Mouse (Mus musculus) regulatory T cell (primary cell): ENCODE results near the gene Gfpt1.
"Not testable (repeated sequence)": the region's sequence is repeated elsewhere in the genome, so short reads cannot be mapped to it uniquely, and the experiment has no call there.

Experiments used
- in situ Hi-C: fragments of 300-600 bp; cut with MboI, MseI; formaldehyde crosslinking; loops from one replicate; pipeline ENCODE4 v1.15.1; 2025; ENCODE audit warnings: high pct_unique_total_duplicates

The Gfpt1 gene

DNA sequence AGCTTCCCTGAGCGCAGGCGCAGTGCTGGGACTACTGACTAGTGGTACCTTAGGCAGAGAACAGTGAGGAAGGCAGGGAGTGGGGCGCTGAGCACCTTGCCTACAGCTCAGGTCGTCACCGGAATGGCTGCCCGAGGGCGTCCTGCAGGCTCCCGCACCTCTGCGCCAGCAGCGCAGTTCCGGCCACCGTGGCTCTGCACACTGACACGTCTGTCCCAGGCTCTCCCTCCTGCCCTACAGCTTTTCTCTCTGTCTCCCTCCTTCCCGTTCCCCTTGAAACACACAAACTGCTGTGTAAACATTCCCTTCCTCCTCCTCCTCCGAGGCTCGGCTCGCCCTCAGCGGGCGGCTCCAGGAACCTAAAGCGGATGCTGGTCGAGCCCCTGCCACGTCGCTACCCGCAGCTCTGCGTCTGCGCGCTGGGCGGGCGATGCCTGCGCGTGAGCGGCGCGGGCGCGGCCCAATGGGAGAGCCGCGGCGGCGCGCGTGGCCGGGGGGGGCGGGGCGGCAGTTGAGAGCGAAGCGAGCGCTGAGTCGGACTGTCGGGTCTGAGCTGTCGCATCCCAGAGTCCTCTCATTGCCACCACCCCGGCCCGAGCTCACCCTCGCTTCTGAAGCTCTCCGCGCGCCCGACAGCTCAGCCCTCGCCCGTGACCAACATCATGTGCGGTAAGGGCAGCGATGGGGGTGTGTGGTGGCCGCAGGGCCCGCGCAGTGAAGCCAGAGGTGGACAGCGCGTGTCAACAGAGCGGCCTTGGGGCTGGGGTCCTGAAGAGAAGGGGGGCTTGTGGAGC lies at the start of gene Gfpt1:
Gene Gfpt1, plus strand, starts transcription at position 510 of the 794 bp plus-strand sequence.
- in situ Hi-C loops, result no loop called here

GRCm38 (mm10) chr6:86994254-86994653 lies 48.4 kb upstream of the Gfpt1 start:
- in situ Hi-C loops, result no loop called here

DNA sequence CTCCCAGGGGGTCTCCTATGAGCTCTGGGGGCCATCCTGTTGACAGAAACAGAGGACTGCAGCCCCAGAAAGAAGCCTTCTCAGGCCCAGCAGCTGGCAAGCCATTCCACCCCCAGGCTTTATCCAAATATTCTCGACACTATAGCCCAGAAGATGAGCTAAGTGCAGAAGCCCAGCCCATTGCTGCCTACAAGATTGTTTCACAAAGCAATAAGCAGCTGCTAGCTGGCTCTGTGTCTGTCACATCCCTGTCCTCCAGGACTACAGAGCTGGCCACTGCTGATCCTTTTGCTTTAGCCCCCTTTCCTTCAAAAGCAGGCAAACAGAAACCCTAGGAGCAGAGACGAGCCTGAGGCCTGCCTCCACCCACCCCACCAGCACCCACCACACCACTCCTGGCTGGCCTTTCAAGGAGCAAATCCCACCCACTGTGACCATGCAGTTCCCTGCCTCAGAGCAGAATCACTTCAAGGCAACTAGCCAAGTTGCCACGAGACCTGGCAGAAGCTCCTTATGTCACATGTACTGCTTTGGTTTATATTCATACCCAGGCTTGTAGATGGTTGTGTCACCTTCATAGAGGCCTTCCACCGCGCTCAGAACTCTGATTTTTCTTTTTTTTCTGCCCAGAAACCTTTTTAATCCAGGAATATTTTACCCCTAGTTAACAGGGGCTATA lies 45.9 kb upstream of the Gfpt1 start:
- in situ Hi-C loops, result no loop called here

GRCm38 (mm10) chr6:86997360-86997759 lies 45.3 kb upstream of the Gfpt1 start:
- in situ Hi-C loops, result no loop called here

DNA sequence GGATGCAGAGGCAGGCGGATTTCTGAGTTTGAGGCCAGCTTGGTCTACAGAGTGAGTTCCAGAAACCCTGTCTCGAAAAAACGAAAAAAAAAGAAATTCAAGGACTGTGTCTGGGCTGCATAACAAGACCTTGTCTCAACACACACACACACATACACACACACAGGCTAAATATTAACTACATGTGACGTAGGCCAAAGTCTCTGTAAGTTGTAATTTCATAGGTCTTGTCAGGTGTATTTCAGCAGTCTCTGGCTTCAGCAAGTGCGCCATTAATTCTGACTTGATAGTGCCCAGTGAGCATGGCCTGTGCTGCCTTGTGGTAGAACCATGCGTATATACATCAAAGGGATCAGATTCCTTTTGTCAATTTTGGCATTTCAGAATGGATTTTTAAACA lies 40.7 kb upstream of the Gfpt1 start:
- in situ Hi-C loops, result no loop called here

- in situ Hi-C loops, result no loop called here
These were observed 40.1 kb upstream of the Gfpt1 start for GRCm38 (mm10) chr6:87002521-87003055.

DNA sequence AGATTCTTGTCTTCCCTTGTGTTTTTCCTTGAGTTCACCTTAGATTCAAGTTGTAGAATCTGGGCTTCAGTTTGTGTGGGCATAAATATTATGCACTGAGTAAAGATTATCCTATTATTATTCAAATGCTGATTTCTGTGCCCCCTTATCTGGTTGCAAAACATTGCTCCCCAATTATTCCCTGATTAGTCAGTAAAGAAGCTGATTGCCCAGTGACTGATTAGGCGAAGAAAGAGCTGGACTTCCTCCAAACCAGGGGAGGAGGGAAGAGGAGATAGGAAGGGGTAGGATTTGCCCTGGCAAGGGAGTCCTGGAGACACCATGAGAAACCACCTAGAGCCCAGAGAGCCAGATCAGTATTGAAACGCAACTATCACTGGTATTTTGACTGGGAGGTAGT lies 38.5 kb upstream of the Gfpt1 start:
- in situ Hi-C loops, result no loop called here

GRCm38 (mm10) chr6:87005577-87005976 lies 37.1 kb upstream of the Gfpt1 start:
- in situ Hi-C loops, result no loop called here

DNA sequence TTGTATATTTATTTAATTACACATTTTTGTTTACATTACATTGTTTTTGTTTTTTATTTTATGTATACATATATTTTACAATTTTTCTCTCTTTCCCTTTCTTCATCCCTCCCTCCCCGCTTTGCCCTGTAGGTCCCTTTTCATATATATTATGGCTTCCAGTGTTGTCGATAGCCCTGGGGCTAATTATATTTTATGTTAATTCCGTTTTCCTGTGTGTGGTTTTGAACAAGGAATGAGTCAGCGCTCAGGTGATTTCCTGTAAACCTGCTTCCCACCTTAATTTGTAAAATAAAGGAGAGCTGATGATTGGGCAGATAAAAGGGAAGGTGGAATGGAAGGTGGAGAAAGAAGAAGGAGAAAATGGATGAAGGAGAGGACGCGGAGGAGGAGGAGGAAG lies 33.8 kb upstream of the Gfpt1 start, which contains the start of gene Nfu1:
Gene Nfu1, plus strand, starts transcription at position 350 of the 400 bp plus-strand sequence.
- in situ Hi-C loops, result no loop called here

DNA sequence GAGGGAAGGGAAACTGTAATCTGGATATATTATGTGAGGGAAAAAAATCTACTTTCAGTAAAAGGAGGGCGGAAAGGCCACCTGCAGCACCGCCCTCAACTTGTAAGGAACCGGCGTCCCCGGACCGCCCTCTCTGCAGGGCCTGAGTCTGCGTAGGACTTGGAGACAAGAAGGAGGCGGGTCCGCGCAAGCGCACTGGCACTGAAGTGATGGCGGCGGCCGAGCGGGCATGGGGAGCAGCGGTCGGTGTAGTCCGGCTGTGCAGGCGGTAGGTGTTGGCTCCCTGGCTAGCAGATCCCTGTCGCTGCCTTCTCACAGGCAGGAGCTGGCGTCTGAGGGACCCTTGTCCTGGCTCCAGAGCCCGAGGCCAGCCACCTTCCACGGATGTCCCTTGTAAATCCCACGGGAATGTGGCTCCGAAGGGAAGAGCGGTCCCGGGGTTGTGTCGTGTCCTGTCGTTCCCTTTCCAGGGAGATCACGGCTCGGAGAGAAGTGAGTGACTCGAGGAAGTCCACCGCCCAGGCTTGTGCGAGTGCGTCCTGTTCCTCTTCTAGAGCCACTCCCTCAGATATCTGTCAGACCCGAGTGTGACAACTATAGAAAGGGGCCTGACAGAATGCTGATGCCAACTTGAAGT lies 32.8 kb upstream of the Gfpt1 start:
- in situ Hi-C loops, result loop anchor here (5.0 kb wide), 1 partner anchor 198 kb away; no protein-coding TSS in a partner anchor

DNA sequence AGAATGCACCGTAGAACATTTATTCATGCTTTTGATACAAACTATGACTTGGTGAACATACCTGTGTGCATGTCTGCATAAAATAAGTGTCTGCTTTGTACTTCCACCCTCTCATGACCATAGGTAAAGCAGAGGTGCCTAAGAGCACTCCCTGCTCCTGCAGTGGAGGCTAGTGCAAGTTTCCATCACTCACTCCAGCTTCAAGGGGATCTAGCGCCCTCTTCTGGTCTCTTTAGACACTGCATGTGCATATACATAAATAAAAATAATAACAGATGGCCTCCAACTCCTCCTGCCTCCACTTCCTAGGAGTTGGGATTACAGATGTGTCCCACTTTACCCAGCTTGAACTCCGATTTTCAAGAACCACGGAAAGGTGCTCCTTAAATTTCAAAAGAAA lies 25.7 kb upstream of the Gfpt1 start:
- in situ Hi-C loops, result no loop called here

DNA sequence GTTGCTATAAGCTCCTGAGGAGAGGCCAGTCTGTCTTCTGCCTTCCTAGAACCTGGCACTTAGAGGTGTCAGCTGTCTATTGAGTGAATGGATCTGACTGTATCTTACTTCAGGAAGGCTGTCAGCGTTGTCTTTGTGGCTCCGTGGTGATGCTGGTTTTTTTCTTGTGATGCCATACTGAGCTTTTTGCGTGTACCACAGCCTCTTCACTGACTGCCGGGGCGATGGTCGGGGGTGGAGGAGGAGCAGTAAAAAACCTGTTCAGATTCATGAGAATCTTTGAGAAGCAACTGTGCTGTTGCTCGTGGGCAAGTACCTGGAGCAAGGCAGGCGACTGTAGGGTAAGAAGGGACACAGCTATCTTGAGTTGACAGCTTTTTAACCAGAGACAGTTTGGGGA lies 23.8 kb upstream of the Gfpt1 start:
- in situ Hi-C loops, result no loop called here

GRCm38 (mm10) chr6:87021791-87022190 lies 20.9 kb upstream of the Gfpt1 start:
- in situ Hi-C loops, result no loop called here

DNA sequence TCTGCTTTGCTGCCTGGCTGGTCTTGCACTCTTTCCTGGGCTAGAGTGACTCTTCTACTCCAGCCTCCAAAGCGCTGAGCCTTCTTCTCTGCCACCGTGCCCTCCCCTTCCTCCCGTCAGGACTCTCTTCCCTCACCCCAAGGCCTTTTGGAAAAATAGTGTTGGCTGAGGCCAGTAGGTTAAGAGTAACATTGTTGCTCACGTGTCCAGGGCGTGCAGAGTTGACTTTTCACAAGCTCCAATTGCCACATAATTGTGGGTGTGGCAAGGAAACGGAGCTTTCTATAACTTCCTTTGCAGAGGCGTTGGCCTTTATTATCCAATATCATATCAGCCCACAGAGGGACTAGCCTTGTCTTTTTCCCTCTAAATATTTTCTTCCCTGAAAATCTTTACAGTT lies 15.7 kb upstream of the Gfpt1 start:
- in situ Hi-C loops, result no loop called here

GRCm38 (mm10) chr6:87028881-87029280 lies 13.8 kb upstream of the Gfpt1 start:
- in situ Hi-C loops, result no loop called here

DNA sequence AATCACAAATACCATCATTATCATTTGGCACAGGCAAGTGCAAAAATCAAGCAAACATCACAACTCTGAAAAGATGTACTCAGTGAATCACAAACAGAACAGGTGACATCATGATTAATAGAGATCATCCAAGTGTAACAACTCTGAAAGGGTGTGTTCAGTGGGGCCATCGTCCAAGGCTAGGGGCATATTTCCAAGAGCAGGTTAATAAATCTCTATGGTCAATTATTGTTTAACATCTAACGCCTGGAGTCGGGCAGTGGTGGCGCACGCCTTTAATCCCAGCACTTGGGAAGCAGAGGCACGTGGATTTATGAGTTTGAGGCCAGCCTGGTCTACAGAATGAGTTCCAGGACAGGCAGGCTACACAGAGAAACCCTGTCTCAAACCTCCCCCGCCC lies 11.3 kb upstream of the Gfpt1 start:
- in situ Hi-C loops, result not testable (repeated sequence)

- in situ Hi-C loops, result no loop called here
These were observed 10.2 kb upstream of the Gfpt1 start for GRCm38 (mm10) chr6:87032401-87032800.

- in situ Hi-C loops, result no loop called here
These were observed 8.3 kb upstream of the Gfpt1 start for GRCm38 (mm10) chr6:87034395-87034794.

DNA sequence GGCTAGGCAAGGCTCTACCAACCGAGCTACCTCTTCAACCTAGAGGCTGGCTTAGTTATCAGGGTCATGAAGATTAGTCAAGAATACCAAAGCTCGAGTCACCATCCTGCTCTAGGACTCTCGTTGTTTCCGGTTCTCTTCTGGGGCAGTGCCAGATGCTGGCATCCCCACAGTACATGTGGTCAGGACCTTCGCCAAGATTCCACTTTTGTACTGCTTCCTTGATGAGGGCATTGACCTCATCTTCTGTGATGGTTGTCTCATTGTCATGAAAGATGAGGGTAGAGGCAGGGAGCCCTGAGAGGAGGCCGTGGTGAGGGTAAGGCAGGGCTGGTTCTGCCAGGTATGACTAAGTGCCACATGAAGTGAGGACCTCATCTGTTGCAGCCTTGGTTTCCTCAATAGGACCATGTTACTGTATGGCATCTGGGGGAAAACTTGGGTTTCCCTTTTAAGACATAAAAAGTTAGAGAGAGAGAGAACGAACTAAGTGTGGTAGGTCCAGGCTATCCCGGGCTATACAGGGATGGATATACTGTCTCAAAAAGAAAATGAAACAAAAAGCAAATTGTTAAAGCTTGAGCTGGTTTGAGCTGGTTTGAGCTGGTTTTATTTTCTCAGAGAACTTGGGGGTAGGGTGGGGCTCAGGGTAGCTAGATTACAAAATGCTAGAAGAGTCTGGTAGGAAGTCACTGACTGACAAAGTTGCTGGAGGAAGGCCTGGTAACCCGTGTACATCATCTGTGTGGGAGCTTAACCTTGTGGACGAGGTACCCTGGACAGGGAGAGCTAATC lies 4.6 kb upstream of the Gfpt1 start:
- in situ Hi-C loops, result no loop called here

DNA sequence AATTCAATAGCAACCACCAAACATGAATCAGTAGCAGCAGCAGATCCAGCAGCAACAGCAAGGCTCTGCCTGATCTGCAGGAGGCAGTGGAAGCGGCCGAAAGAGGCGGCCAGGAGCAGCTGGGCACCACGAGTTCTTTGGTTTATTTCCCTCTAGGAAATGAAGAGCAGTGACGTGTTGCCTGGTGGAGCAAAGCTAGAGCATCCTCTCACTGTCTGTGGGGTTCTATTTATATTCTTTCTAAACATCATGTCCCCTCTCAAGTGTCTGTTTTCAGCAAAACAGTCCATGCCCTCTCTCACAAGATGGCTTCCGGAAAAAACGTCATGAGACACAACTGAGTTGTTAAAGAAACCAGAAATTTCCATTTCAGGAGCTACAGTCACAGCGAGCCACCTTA lies 3.5 kb upstream of the Gfpt1 start:
- in situ Hi-C loops, result no loop called here

DNA sequence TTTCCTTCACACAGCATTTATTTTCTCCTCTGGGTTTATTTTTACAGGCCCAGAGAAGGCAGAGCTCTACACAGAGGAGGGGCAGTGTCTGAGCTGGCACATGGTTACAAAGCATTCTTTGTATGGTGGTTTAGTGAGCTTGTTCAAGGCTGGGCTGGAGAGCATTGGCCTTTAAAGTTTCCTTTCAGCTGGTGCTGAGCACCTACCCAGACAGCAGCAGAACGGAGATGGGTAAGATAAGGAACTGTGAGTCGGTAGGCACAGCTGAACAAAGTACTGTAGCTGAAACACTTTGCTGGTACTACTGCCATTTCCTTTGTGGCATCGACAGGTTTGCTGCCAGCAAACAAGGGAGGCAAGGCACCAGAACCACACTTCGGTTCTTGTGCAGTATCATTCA lies 1.7 kb upstream of the Gfpt1 start:
- in situ Hi-C loops, result no loop called here

- in situ Hi-C loops, result no loop called here
These were observed 1.2 kb upstream of the Gfpt1 start for GRCm38 (mm10) chr6:87041431-87041830.
